Mouse (Mus musculus) G1E (cell line): Measurements from ENCODE around the gene 4930505A04Rik.

Source experiments
- CTCF ChIP-seq: IDR thresholded peaks from 2 replicates; pipeline ENCODE4 v1.5.1; 2012; ENCODE audit warnings: low read depth, low read length, inconsistent platforms, mixed read lengths
- POLR2AphosphoS5 ChIP-seq: IDR thresholded peaks from 2 replicates; pipeline ENCODE4 v1.6.1; 2012; ENCODE audit warnings: low read depth, low read length, inconsistent platforms; ENCODE audit not compliant: insufficient replicate concordance
- TAL1 ChIP-seq: conservative IDR thresholded peaks from 2 replicates; pipeline ENCODE4 v1.6.1; 2012; ENCODE audit warnings: low read depth, low read length, inconsistent platforms, mixed read lengths

GRCm38 (mm10) chr11:30517133-30517532, 45.5 kb upstream of the 4930505A04Rik start:
- TF ChIP-seq CTCF (no peak), POLR2AphosphoS5 (no peak), TAL1 (no peak)
